Mouse (Mus musculus) G1E (cell line): ENCODE data around the gene Nectin1. TPM values are rescaled to one million over a fixed set of nuclear protein-coding genes. Genes with fewer than 3 reads are reported as not detected.

ENCODE experiments used
- ATAC-seq: 2 replicates; pipeline ENCODE4 v1.8.0; 2016; ENCODE audit warnings: mild to moderate bottlenecking; ENCODE audit not compliant: insufficient number of reproducible peaks, poor library complexity, low FRiP score, severe bottlenecking; ENCODE audit errors: extremely low read depth
- DNase-seq: peaks from one replicate; pipeline ENCODE4 v3.0.0; 2012; ENCODE audit warnings: low spot score
- H3K27me3 ChIP-seq: 2 replicates; pipeline ENCODE4 v1.6.1; 2012; ENCODE audit warnings: mild to moderate bottlenecking, low read length, inconsistent platforms; ENCODE audit not compliant: insufficient read depth
- H3K36me3 ChIP-seq: replicated peaks from 2 replicates; pipeline ENCODE3; 2012; ENCODE audit warnings: mild to moderate bottlenecking, inconsistent platforms
- H3K4me1 ChIP-seq: 2 replicates; pipeline ENCODE4 v1.6.1; 2012; ENCODE audit warnings: low read depth, low read length, inconsistent platforms, mixed read lengths; ENCODE audit not compliant: insufficient read depth
- H3K4me3 ChIP-seq: 2 replicates; pipeline ENCODE4 v1.5.1; 2012; ENCODE audit warnings: low read depth, mild to moderate bottlenecking, inconsistent platforms, low read length, moderate library complexity, mixed read lengths
- H3K9me3 ChIP-seq: replicated peaks from 2 replicates; pipeline ENCODE4 v1.6.1; 2012; ENCODE audit warnings: inconsistent platforms
- CTCF ChIP-seq: IDR thresholded peaks from 2 replicates; pipeline ENCODE4 v1.5.1; 2012; ENCODE audit warnings: low read depth, low read length, inconsistent platforms, mixed read lengths
- GATA1 ChIP-seq: IDR thresholded peaks from 2 replicates; pipeline ENCODE4 v1.6.1; 2012; ENCODE audit warnings: borderline replicate concordance, low read length, inconsistent platforms, mixed read lengths
- GATA2 ChIP-seq: IDR thresholded peaks from 2 replicates; pipeline ENCODE4 v1.6.1; 2012; ENCODE audit warnings: low read depth, low read length, inconsistent platforms, borderline replicate concordance
- POLR2AphosphoS5 ChIP-seq: IDR thresholded peaks from 2 replicates; pipeline ENCODE4 v1.6.1; 2012; ENCODE audit warnings: low read depth, low read length, inconsistent platforms; ENCODE audit not compliant: insufficient replicate concordance
- TAL1 ChIP-seq: conservative IDR thresholded peaks from 2 replicates; pipeline ENCODE4 v1.6.1; 2012; ENCODE audit warnings: low read depth, low read length, inconsistent platforms, mixed read lengths
- polyA plus RNA-seq: library from polyadenylated mRNA; stranded (reverse); fragments of >175 nt; gene quantifications from 2 replicates; pipeline ENCODE4 v1.2.3, GENCODE M21; 2012
- total RNA-seq, 2 experiments: library from RNA; stranded (forward) in 1 of 2; stranded (reverse) in 1 of 2; fragments of 200-1000 nt in 1 of 2; fragments of >200 nt in 1 of 2; fragmentation: Nextera tagmentation in 1 of 2; gene quantifications; 2 replicates each; pipeline ENCODE4 v1.2.3; 2014 to 2017

Nectin1 gene
- total and polyA plus RNA-seq, 3 experiments = 0.05 TPM; not detected in 2

DNA sequence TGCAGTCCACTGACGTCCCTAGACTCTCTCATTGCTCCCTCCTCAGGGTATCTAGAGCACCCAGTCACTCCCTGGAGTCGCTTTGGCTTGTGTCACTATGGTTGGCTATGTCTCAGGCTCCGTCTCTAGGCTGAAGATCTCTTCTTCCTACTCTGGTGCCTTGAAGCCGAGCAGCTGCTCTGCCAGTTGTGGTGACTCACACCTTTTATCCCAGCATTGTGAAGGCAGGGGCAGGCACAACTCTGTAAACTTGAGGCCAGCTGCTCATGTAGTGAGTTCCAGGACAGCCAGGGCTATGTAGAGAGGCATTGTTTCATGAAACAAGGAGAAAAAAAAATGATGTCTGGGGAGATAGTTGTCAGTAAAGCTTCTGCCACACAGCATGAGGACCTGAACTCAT is 36.2 kb upstream of the Nectin1 start:
- H3K4me1 ChIP-seq = no peaks in the 10 kb centered on the region
- no peaks in the 10 kb centered on the region for H3K36me3 ChIP-seq
- ATAC-seq (no peak), DNase-seq (no peak)
- TF ChIP-seq GATA1 = no peak
- TF ChIP-seq CTCF = no peak
- TF ChIP-seq POLR2AphosphoS5 = no peak
- no peaks in the 10 kb centered on the region for H3K27me3 ChIP-seq
- no peak overlapping the region for H3K4me3 ChIP-seq
- peaks cover 40% of the 10 kb centered on the region for H3K9me3 ChIP-seq

- TF ChIP-seq GATA2 (no peak), CTCF (no peak), GATA1 (no peak), TAL1 (no peak), POLR2AphosphoS5 (no peak)
- H3K4me3 ChIP-seq = no peak overlapping the region
- no peaks in the 10 kb centered on the region for H3K27me3 ChIP-seq
- no peaks in the 10 kb centered on the region for H3K36me3 ChIP-seq
- no peaks in the 10 kb centered on the region for H3K4me1 ChIP-seq
- DNase-seq = no peak
- peaks cover 41% of the 10 kb centered on the region for H3K9me3 ChIP-seq
- no peak for ATAC-seq
These were observed 35.1 kb upstream of the Nectin1 start for GRCm38 (mm10) chr9:43708715-43709114.

GRCm38 (mm10) chr9:43713432-43713831 is 30.4 kb upstream of the Nectin1 start:
- Histone ChIP-seq H3K4me3 (no peak overlapping the region), H3K36me3 (no peaks in the 10 kb centered on the region), H3K9me3 (peaks cover 55% of the 10 kb centered on the region), H3K4me1 (no peaks in the 10 kb centered on the region), H3K27me3 (no peaks in the 10 kb centered on the region)
- DNase-seq (no peak), ATAC-seq (no peak)
- no peak for TF ChIP-seq POLR2AphosphoS5
- TF ChIP-seq GATA2 = no peak
- no peak for TF ChIP-seq CTCF
- TF ChIP-seq TAL1 = no peak
- no peak for TF ChIP-seq GATA1

GRCm38 (mm10) chr9:43719407-43719839 is 24.4 kb upstream of the Nectin1 start:
- no peaks in the 10 kb centered on the region for H3K4me1 ChIP-seq
- no peaks in the 10 kb centered on the region for H3K36me3 ChIP-seq
- H3K27me3 ChIP-seq = no peaks in the 10 kb centered on the region
- DNase-seq (no peak), ATAC-seq (no peak)
- H3K4me3 ChIP-seq = no peak overlapping the region
- no peak for TF ChIP-seq GATA2
- no peak for TF ChIP-seq GATA1
- no peak for TF ChIP-seq TAL1
- TF ChIP-seq POLR2AphosphoS5 = no peak
- TF ChIP-seq CTCF = no peak
- peaks cover 32% of the 10 kb centered on the region for H3K9me3 ChIP-seq

DNA sequence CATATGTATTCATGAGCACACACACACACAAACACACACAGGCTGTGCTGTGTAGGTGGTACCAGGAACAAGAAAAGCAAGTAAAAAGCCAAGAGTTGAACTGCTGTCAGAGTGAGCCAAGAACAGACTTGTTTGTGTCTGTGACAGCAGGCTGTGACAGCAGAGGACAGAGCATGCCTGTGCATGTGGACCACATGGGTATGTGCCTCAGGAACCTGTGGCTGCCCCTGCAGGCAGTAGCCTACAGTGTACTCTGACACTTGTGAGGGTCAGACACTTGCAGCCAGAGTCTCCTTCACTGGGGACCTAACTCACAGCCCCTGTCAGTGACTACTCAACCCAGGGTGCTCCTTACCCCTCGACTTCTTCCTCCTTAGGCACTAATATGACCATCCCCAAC is 23.7 kb upstream of the Nectin1 start:
- no peak for TF ChIP-seq GATA1
- ATAC-seq = no peak
- Histone ChIP-seq H3K27me3 (no peaks in the 10 kb centered on the region), H3K36me3 (no peaks in the 10 kb centered on the region), H3K4me3 (no peak overlapping the region), H3K4me1 (no peaks in the 10 kb centered on the region), H3K9me3 (peaks cover 34% of the 10 kb centered on the region)
- no peak for DNase-seq

DNA sequence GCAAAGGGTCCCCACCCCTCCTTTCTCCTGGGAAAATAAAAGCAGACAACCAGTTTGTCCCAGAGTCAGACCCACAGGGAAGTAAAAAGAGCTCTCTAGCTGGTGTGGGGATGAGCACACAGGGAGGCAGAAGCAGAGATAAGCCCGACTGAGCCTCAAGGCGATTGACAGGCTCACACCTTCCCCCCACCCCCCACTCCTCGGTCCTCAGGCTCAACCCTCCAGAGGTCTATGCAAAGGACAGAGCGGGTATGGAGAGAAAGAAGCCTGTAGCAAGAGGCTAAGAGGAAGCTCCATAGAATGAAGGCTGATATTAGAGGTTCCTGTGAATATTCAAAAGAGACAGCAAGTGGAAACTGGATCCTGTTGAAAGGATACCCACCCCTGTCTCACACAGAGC is 19.7 kb upstream of the Nectin1 start:
- H3K9me3 ChIP-seq = peaks cover 30% of the 10 kb centered on the region
- no peaks in the 10 kb centered on the region for H3K4me1 ChIP-seq
- no peak overlapping the region for H3K4me3 ChIP-seq
- no peaks in the 10 kb centered on the region for H3K27me3 ChIP-seq
- no peak for TF ChIP-seq CTCF
- no peak for TF ChIP-seq GATA2
- no peak for TF ChIP-seq GATA1
- no peak for TF ChIP-seq TAL1
- TF ChIP-seq POLR2AphosphoS5 = no peak
- ATAC-seq = no peak
- no peak for DNase-seq
- H3K36me3 ChIP-seq = no peaks in the 10 kb centered on the region

DNA sequence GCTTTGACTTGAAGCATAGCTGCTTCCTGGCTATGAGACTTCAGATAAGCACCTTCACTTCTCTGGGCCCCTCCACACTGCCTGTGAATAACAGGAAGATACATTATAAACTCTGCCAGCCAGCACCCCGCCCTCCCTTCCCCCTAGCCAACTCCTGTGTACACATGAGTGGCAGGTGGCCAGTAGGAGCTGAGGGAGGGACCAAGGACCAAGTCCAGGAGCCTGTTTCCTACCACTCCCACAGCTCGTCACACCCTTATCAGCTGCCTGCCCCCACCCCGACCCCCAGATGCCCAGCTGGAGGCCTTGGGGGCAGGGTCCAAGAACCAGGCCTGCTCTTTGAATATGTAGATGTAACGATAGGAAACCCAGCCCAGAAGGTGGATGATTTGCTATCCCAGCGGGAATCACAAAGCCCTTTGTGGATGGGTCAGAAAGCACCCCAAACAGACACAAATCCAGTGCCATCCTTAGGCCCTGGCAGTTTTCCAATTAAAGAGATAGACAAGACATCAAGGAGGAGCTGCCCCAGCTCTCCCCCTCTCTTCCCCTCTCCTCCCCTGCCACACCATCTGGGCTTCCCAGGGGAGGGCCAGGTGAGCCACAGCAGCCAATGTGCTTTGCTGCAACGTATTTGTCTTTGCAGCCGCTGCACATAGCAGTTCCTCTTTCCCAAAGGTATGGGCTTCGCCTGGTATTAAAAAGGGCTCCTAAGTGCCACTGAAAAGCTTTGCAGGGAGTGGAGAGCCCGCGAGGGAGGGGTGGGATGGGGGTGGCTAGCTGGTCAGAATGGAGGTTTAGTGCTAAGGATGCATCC is 14.1 kb upstream of the Nectin1 start:
- ATAC-seq (no peak), DNase-seq (no peak)
- Histone ChIP-seq H3K36me3 (no peaks in the 10 kb centered on the region), H3K4me3 (no peak overlapping the region), H3K9me3 (peaks cover 41% of the 10 kb centered on the region), H3K27me3 (no peaks in the 10 kb centered on the region), H3K4me1 (no peaks in the 10 kb centered on the region)
- TF ChIP-seq CTCF (no peak), TAL1 (no peak), GATA2 (no peak), POLR2AphosphoS5 (no peak), GATA1 (no peak)
